Mouse (Mus musculus) neural tube, embryonic 12.5 days (tissue): ENCODE results near the gene Rab11fip2. TPM values are rescaled to one million over a fixed set of nuclear protein-coding genes. Genes with fewer than 3 reads are reported as not detected.

Source experiments
- ATAC-seq: fragments of 200-750 bp; cut with Nextera tagmentation; 2 replicates; pipeline ENCODE4 v1.8.0; 2017; ENCODE audit warnings: low read depth, mild to moderate bottlenecking, moderate TSS enrichment, moderate library complexity; ENCODE audit not compliant: low FRiP score
- H3K27ac ChIP-seq: fragments of 300-500 bp; sonication (generic); 2 replicates; pipeline ENCODE4 v1.5.1; 2016
- H3K27me3 ChIP-seq: fragments of 300-500 bp; sonication (generic); replicated peaks from 2 replicates; pipeline ENCODE4 v1.6.1; 2016; ENCODE audit warnings: mild to moderate bottlenecking
- H3K36me3 ChIP-seq: fragments of 300-500 bp; sonication (generic); 2 replicates; pipeline ENCODE4 v1.6.1; 2016; ENCODE audit warnings: mild to moderate bottlenecking
- H3K4me1 ChIP-seq: fragments of 300-500 bp; sonication (generic); 2 replicates; pipeline ENCODE4 v1.6.1; 2016
- H3K4me2 ChIP-seq: fragments of 300-500 bp; sonication (generic); replicated peaks from 2 replicates; pipeline ENCODE4 v1.6.1; 2016; ENCODE audit warnings: mild to moderate bottlenecking
- H3K4me3 ChIP-seq: fragments of 300-500 bp; sonication (generic); 2 replicates; pipeline ENCODE4 v1.5.1; 2016
- H3K9ac ChIP-seq: fragments of 300-500 bp; sonication (generic); 2 replicates; pipeline ENCODE4 v1.6.1; 2016; ENCODE audit warnings: mild to moderate bottlenecking
- H3K9me3 ChIP-seq: fragments of 300-500 bp; sonication (generic); 2 replicates; pipeline ENCODE4 v1.6.1; 2016; ENCODE audit warnings: mild to moderate bottlenecking
- WGBS: fragments of 180-500 bp; shearing (Covaris S2); methylation state at CpG from one replicate; pipeline ENCODE4 v1.1.7; 2016; 5-methylcytosine and 5-hydroxymethylcytosine counted together
- polyA plus RNA-seq: library from polyadenylated mRNA; unstranded; fragments of >200 nt; fragmentation: Nextera tagmentation; extraction: Ambion mirVana; gene quantifications from 2 replicates; pipeline ENCODE4 v1.2.1, GENCODE M21; 2016

The Rab11fip2 gene
- polyA plus RNA-seq, result 5.4 and 5.8 TPM in 2 replicates

- H3K4me2 ChIP-seq, result peak within 1 kb of the TSS; percentile 69
Observed at GRCm38 (mm10) chr19:59943322-59943871, at the start of gene Rab11fip2. Gene Rab11fip2 (minus strand): TSS chr19:59943654.

GRCm38 (mm10) chr19:59981588-59981987, 38.1 kb upstream of the Rab11fip2 start:
- no peak for ATAC-seq
- no peak overlapping the region for H3K27ac ChIP-seq
- H3K9me3 ChIP-seq, result no peaks in the 10 kb centered on the region
- H3K36me3 ChIP-seq, result no peaks in the 10 kb centered on the region
- 94% methylated on average over 1 of the region's 1 CpGs for WGBS
- no peaks in the 10 kb centered on the region for H3K4me1 ChIP-seq
- H3K27me3 ChIP-seq, result no peaks in the 10 kb centered on the region
- no peak overlapping the region for H3K4me2 ChIP-seq
- no peak overlapping the region for H3K4me3 ChIP-seq
- no peak overlapping the region for H3K9ac ChIP-seq

More at GRCm38 (mm10) chr19:59943322-59943871, at the start of gene Rab11fip2:
- under 1% methylated on average over 71 of the region's 72 CpGs for WGBS
- peak; percentile 99 for ATAC-seq
- peak within 1 kb of the TSS; percentile 89 for H3K4me3 ChIP-seq
- peak within 1 kb of the TSS; percentile 92 for H3K9ac ChIP-seq
- H3K27me3 ChIP-seq, result no peaks in the 10 kb centered on the region
- H3K9me3 ChIP-seq, result no peaks in the 10 kb centered on the region
- H3K36me3 ChIP-seq, result no peaks in the 10 kb centered on the region
- peak within 1 kb of the TSS; percentile 86 for H3K27ac ChIP-seq
- H3K4me1 ChIP-seq, result 0 out of 2 replicates have a peak, but pooled peaks cover 2% of the 10 kb centered on the region

GRCm38 (mm10) chr19:59954936-59955335, 11.5 kb upstream of the Rab11fip2 start:
- no peak overlapping the region for H3K9ac ChIP-seq
- no peak overlapping the region for H3K4me3 ChIP-seq
- WGBS, result 83% methylated on average over 3 of the region's 3 CpGs
- H3K4me1 ChIP-seq, result no peaks in the 10 kb centered on the region
- ATAC-seq, result no peak
- H3K27ac ChIP-seq, result no peak overlapping the region
- no peaks in the 10 kb centered on the region for H3K27me3 ChIP-seq
- no peak overlapping the region for H3K4me2 ChIP-seq
- H3K36me3 ChIP-seq, result no peaks in the 10 kb centered on the region
- no peaks in the 10 kb centered on the region for H3K9me3 ChIP-seq

DNA sequence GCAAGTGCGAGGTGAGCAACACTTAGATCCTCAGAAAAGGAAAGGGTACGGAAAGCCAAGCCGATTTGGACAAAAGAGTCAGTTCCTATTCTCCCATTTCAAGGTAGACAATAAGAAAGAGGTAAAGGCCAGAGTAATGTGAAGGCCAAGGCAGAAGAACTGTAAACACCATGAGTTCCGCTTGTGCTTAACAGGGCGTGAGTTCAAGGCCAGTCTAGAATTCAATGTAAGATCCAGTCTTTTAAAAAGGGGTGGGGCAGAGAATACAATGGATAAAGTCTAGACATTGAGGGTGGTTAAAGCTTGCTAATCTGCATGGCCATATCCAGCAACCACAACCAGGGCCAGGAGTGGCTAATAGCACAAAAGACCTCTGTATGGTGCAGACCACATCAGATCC, 6.3 kb upstream of the Rab11fip2 start:
- no peaks in the 10 kb centered on the region for H3K36me3 ChIP-seq
- no peaks in the 10 kb centered on the region for H3K27me3 ChIP-seq
- 83% methylated on average over 5 of the region's 5 CpGs for WGBS
- no peaks in the 10 kb centered on the region for H3K4me1 ChIP-seq
- H3K9ac ChIP-seq, result no peak overlapping the region
- H3K9me3 ChIP-seq, result no peaks in the 10 kb centered on the region
- H3K27ac ChIP-seq, result no peak overlapping the region
- H3K4me3 ChIP-seq, result no peak overlapping the region
- ATAC-seq, result no peak
- H3K4me2 ChIP-seq, result no peak overlapping the region

DNA sequence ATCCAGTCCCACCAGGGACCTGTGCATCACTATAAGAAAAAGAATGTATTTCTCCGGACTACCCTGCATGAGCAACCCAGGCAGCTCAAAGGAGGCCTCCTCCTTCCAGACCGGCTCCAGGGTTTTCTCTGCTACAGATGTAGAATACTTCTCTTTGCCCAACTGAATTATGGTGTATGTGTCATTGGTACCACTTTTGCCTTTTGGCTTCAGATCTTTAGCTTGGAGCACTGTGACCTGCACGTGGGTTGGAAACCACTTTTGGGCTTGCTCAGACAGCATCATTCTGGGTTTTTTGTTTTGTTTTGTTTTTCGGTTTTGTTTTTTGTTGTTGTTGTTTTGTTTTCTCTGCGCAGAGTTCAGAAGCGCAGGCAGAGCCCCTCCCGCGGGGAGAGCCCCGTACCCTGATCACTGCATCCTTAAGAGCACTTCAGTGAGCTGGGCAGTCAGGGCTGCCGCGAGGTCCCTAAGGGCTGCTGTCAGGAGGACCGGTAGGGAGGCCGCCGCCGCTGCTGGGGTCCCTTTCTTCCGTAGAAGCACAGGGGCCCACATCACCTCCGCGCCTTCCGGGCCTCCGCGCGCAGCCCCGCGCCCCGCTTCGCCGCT, 635 bp downstream of the Rab11fip2 start:
- Histone ChIP-seq H3K27me3 (no peaks in the 10 kb centered on the region), H3K9ac (peak overlapping the region; percentile 92), H3K36me3 (no peaks in the 10 kb centered on the region), H3K4me1 (0 out of 2 replicates have a peak, but pooled peaks cover 2% of the 10 kb centered on the region), H3K4me2 (peak overlapping the region; percentile 69), H3K9me3 (no peaks in the 10 kb centered on the region), H3K27ac (peak overlapping the region; percentile 86), H3K4me3 (peak overlapping the region; percentile 89)
- peak; percentile 86 for ATAC-seq
- 2% methylated on average over 27 of the region's 27 CpGs for WGBS

GRCm38 (mm10) chr19:59939711-59940110, 3.7 kb downstream of the Rab11fip2 start:
- no peak overlapping the region for H3K4me2 ChIP-seq
- 0 out of 2 replicates have a peak, but pooled peaks cover 2% of the 10 kb centered on the region for H3K4me1 ChIP-seq
- WGBS, result 85% methylated on average over 5 of the region's 5 CpGs
- no peaks in the 10 kb centered on the region for H3K9me3 ChIP-seq
- no peak overlapping the region for H3K4me3 ChIP-seq
- no peaks in the 10 kb centered on the region for H3K36me3 ChIP-seq
- no peak overlapping the region for H3K27ac ChIP-seq
- ATAC-seq, result no peak
- H3K27me3 ChIP-seq, result no peaks in the 10 kb centered on the region
- H3K9ac ChIP-seq, result no peak overlapping the region

DNA sequence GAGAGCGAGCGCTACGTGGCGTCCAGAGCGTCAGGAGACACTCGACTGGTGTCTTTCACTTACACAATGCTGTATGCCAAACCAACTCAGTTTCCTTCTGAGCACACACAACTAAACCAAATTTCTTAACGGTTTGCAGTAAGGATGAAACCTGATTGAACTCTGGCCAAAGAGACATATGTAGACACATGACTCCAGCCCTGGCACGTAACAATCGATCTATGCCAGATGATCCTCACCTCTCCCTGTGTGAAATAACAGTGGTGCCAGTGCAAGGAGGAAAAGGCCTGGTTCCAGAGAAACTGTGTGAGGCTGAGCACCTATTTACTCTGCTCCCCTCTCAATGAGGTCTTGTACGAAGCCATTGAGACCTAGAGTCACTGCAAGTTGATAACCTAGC, 11.4 kb downstream of the Rab11fip2 start:
- Histone ChIP-seq H3K36me3 (no peaks in the 10 kb centered on the region), H3K27me3 (no peaks in the 10 kb centered on the region), H3K9ac (no peak overlapping the region), H3K4me3 (no peak overlapping the region), H3K9me3 (no peaks in the 10 kb centered on the region), H3K4me2 (no peak overlapping the region), H3K27ac (no peak overlapping the region), H3K4me1 (no peaks in the 10 kb centered on the region)
- WGBS, result 91% methylated on average over 10 of the region's 10 CpGs
- ATAC-seq, result no peak

DNA sequence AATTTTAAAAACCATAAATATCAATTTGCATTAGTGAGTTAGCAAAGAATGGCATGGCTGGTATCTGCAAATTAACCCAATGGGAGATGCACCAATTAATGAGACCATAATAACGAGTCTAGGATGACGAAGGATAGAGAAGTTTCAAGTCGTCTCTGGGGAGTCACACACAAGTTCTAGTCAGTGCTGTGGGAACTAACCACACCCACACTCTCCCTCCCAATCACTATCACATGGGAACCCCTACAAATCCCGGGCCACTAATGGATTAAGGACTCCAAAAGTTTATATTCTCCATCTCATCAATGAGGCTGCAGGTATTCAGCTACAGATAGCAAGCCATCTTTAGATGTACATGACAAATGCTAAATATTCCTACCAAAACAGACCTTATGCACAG, 14.8 kb downstream of the Rab11fip2 start:
- Histone ChIP-seq H3K9me3 (no peaks in the 10 kb centered on the region), H3K4me1 (no peaks in the 10 kb centered on the region), H3K36me3 (no peaks in the 10 kb centered on the region), H3K4me3 (no peak overlapping the region), H3K27me3 (no peaks in the 10 kb centered on the region), H3K4me2 (no peak overlapping the region), H3K9ac (no peak overlapping the region), H3K27ac (no peak overlapping the region)
- WGBS, result 79% methylated on average over 4 of the region's 4 CpGs
- ATAC-seq, result no peak

DNA sequence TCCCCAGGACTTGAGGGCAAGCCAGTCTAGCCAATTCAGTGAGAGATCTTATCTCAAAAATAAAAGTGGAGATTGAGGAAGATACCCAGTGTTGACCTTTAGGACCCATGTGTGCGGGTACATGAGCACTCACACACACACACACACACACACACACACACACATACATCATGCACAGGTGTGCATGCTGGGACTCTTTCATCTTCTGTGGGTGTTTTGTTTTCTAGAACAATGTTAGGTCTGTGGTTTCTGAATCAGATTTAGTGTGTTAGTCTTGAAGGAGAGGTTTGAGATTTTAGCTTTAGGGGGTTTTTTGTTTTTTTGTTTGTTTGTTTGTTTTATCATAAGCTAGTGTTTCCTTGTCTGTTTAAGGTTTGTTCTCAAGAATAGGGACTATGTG, 17.3 kb downstream of the Rab11fip2 start:
- Histone ChIP-seq H3K9me3 (no peaks in the 10 kb centered on the region), H3K9ac (no peak overlapping the region), H3K27me3 (no peaks in the 10 kb centered on the region), H3K4me3 (no peak overlapping the region), H3K27ac (no peak overlapping the region), H3K36me3 (no peaks in the 10 kb centered on the region), H3K4me1 (no peaks in the 10 kb centered on the region), H3K4me2 (no peak overlapping the region)
- WGBS, result 90% methylated on average over 1 of the region's 1 CpGs
- ATAC-seq, result no peak

DNA sequence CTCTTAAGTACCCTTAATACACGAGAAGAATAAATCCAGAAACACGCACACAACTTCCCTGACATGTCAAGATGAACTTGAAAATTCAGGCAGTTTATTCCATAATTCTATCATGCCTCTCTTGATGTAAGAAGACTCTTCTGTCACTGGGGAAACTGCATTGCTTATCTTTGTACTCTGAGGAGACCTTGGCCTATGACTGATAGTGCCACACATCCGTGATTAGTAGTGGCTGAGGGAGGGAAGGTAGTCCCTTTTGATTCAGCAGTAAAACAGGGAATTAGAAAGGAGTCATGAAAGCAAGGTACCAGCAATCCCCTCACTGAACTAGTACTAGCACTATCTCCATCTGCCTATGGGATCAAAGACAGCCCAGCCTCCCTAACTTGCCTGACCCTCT, 22.6 kb downstream of the Rab11fip2 start:
- H3K4me3 ChIP-seq, result no peak overlapping the region
- no peak overlapping the region for H3K27ac ChIP-seq
- no peak for ATAC-seq
- no peaks in the 10 kb centered on the region for H3K27me3 ChIP-seq
- H3K9ac ChIP-seq, result no peak overlapping the region
- H3K9me3 ChIP-seq, result no peaks in the 10 kb centered on the region
- no peaks in the 10 kb centered on the region for H3K4me1 ChIP-seq
- WGBS, result 87% methylated on average over 3 of the region's 3 CpGs
- H3K36me3 ChIP-seq, result no peaks in the 10 kb centered on the region; the same call in 1 of the 2 replicates
- H3K4me2 ChIP-seq, result no peak overlapping the region

DNA sequence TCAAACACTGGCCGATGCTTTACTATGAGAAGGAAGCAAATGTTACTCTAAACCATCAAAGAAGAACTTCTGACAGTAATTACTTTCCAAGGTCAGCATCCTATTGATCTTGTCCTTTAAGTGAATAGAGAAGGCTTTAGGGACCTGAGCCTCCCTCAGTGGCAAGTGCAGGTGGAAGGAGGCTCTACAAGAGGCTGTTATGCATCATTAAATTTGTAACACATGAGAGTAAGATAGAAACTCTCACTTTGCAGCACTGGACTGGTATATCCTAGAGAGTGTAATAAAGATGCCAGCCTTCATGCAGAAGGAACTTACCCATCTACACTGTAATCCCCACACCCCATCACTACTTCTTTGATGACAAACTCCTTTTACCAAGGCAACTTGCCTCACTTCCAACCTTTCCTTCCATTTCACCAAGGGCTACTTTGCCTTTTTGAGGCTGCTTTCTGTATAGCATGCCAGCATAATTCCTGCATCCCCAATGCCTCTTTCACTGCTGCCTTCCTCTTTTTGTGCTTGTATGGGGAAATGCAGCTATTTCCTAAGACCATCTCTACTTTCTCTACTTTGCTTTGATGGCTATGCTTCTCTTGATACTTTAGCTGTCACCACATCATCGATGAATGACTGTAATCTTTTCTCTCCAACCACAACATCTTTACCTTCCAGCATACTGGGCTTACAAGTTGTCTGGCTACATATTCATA, 25.4 kb downstream of the Rab11fip2 start:
- Histone ChIP-seq H3K4me3 (no peak overlapping the region), H3K9ac (no peak overlapping the region), H3K4me2 (no peak overlapping the region), H3K36me3 (no peaks in the 10 kb centered on the region; the same call in 1 of the 2 replicates), H3K27ac (no peak overlapping the region), H3K4me1 (no peaks in the 10 kb centered on the region), H3K9me3 (no peaks in the 10 kb centered on the region), H3K27me3 (no peaks in the 10 kb centered on the region)
- ATAC-seq, result no peak
- 83% methylated on average over 2 of the region's 2 CpGs for WGBS

GRCm38 (mm10) chr19:59911554-59911953, 31.9 kb downstream of the Rab11fip2 start:
- no peak for ATAC-seq
- 21% methylated on average over 4 of the region's 4 CpGs for WGBS
- H3K27ac ChIP-seq, result no peak overlapping the region

More at GRCm38 (mm10) chr19:59911554-59911953, 31.9 kb downstream of the Rab11fip2 start:
- Histone ChIP-seq H3K4me2 (no peak overlapping the region), H3K4me1 (no peaks in the 10 kb centered on the region), H3K27me3 (no peaks in the 10 kb centered on the region), H3K4me3 (no peak overlapping the region), H3K9ac (no peak overlapping the region), H3K36me3 (peaks cover 5% of the 10 kb centered on the region), H3K9me3 (no peaks in the 10 kb centered on the region)
